Comparison of ENCODE assay signal across 15 mouse cellular contexts in genomic region chr16:90211767-90212166, GRCm38 (mm10).
"Had no signal": no experiment of that assay in that cellular context is flagged by ENCODE, and none has a peak within 500 bp of the region (broad histone marks: within the 10 kb centered on the region; RNA-seq: fewer than 3 reads in every experiment).

No protein-coding gene starts in this region.

- H3K4me1 ChIP-seq: midbrain, embryonic 13.5 days; midbrain, embryonic 15.5 days; neural tube, embryonic 12.5 days had no signal

- ATAC-seq: midbrain, embryonic 13.5 days; midbrain, embryonic 15.5 days had no signal

- H3K36me3 ChIP-seq: midbrain, embryonic 13.5 days; midbrain, embryonic 15.5 days; neural tube, embryonic 12.5 days had no signal

- H3K27ac ChIP-seq: macrophage; midbrain, embryonic 13.5 days; midbrain, embryonic 15.5 days; neural tube, embryonic 12.5 days had no signal

- H3K27me3 ChIP-seq: megakaryocyte, embryonic 14.5 days; midbrain, embryonic 13.5 days; midbrain, embryonic 15.5 days; neural tube, embryonic 12.5 days had no signal

- H3K9ac ChIP-seq: lung, embryonic 14.5 days; midbrain, embryonic 13.5 days; midbrain, embryonic 15.5 days; neural tube, embryonic 12.5 days had no signal

- H3K4me2 ChIP-seq: lung, embryonic 14.5 days; midbrain, embryonic 11.5 days; midbrain, embryonic 13.5 days; midbrain, embryonic 15.5 days; neural tube, embryonic 12.5 days had no signal

- H3K9me3 ChIP-seq: megakaryocyte, embryonic 14.5 days; midbrain, embryonic 13.5 days; midbrain, embryonic 15.5 days; neural tube, embryonic 12.5 days had no signal

- DNase-seq: lung, adult 18-20 months; lung, embryonic 14.5 days; lung, postnatal 10 days; lung, postnatal 36 days; right cerebral cortex, postnatal 14 days; spleen, adult 18-20 months; thymus, adult 18-20 months; thymus, postnatal 14 days; thymus, postnatal 4 days had no signal

- H3K4me3 ChIP-seq: megakaryocyte, embryonic 14.5 days; midbrain, embryonic 13.5 days; midbrain, embryonic 15.5 days; neural tube, embryonic 12.5 days had no signal
